15 mouse cellular contexts compared by ENCODE assay signal in the genomic region with DNA sequence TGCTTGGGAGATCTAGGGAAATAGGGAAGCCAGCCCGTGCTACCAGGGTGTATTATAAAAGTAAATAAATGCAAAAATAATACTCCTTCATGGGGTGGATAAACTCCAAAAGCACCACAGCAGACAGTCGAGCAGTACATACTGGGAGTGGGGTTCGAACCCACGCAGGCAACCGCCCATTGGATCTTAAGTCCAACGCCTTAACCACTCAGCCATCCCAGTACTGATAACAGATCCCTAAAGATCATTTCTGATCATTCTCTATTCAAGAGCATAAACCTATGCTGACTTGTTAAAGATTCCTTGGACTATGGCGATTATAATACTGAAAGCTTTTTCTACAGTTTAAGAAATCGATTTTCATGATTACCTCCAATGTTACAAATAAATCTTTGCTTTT. TPM values are rescaled to one million over a fixed set of nuclear protein-coding genes. Genes with fewer than 3 reads are reported as not detected.
DNase-seq lines count a peak whose midpoint lies in the region; ATAC-seq and TF ChIP-seq lines count a peak whose summit lies in the region.
"Had no signal": no experiment of that assay in that cellular context is flagged by ENCODE, and none has a peak within 500 bp of the region (broad histone marks: within the 10 kb centered on the region; RNA-seq: fewer than 3 reads in every experiment).

No protein-coding gene starts in this region.

- 17% methylated on average over 8 of the region's 8 CpGs for WGBS in midbrain, embryonic 10.5 days
- WGBS in midbrain, postnatal 0 days = 24% methylated on average over 8 of the region's 8 CpGs

- TF ChIP-seq CTCF in midbrain, postnatal 0 days (IDR thresholded peaks at IDR 0.05) = no peak

- no peak overlapping the region for H3K9ac ChIP-seq in midbrain, postnatal 0 days (replicated peaks; ENCODE audit: low read length, poor library complexity, severe bottlenecking)
- H3K9ac ChIP-seq: hindbrain, embryonic 12.5 days had no signal

- no peaks in the 10 kb centered on the region; the same call in 1 of the 2 replicates for H3K4me1 ChIP-seq in midbrain, embryonic 10.5 days
- H3K4me1 ChIP-seq in midbrain, postnatal 0 days (ENCODE audit: insufficient read depth, low read length) = no peaks in the 10 kb centered on the region
- H3K4me1 ChIP-seq: hindbrain, embryonic 12.5 days had no signal

- ATAC-seq in midbrain, postnatal 0 days (ENCODE audit: low FRiP score) = no peak

- H3K27me3 ChIP-seq in midbrain, embryonic 10.5 days (ENCODE audit: low read depth, poor library complexity, severe bottlenecking) = no peaks in the 10 kb centered on the region
- H3K27me3 ChIP-seq in midbrain, postnatal 0 days (ENCODE audit: insufficient read depth, low read length) = no peaks in the 10 kb centered on the region
- H3K27me3 ChIP-seq: hindbrain, embryonic 12.5 days had no signal

- H3K4me2 ChIP-seq in midbrain, postnatal 0 days (ENCODE audit: low read depth, low read length, poor library complexity, severe bottlenecking) = no peak overlapping the region
- H3K4me2 ChIP-seq: hindbrain, embryonic 12.5 days had no signal

- no peak overlapping the region for H3K27ac ChIP-seq in midbrain, embryonic 10.5 days (replicated peaks)
- H3K27ac ChIP-seq in midbrain, postnatal 0 days (ENCODE audit: low read depth, low read length) = no peak overlapping the region
- H3K27ac ChIP-seq: hindbrain, embryonic 12.5 days; kidney, postnatal 0 days had no signal

- no peaks in the 10 kb centered on the region for H3K36me3 ChIP-seq in midbrain, embryonic 10.5 days
- H3K36me3 ChIP-seq in midbrain, postnatal 0 days (ENCODE audit: insufficient read depth, low read length) = no peaks in the 10 kb centered on the region
- H3K36me3 ChIP-seq: hindbrain, embryonic 12.5 days had no signal

- peak; percentile 38 for DNase-seq in midbrain, embryonic 10.5 days (ENCODE audit: low spot score)
- DNase-seq in midbrain, postnatal 0 days (ENCODE audit: low spot score) = no peak
- DNase-seq in Muller cell, postnatal 12 days (ENCODE audit: inconsistent ontology term) = peak; percentile 33
- peak; percentile 16 for DNase-seq in embryo, embryonic 11.5 days (ENCODE audit: low read depth, low spot score)
- peak; percentile 58 for DNase-seq in mesoderm, embryonic 11.5 days (ENCODE audit: low read depth, low spot score)
- no peak for DNase-seq in retina, embryonic 14.5 days (ENCODE audit: low spot score)
- no peak for DNase-seq in cerebellum, adult 9-11 months
- no peak for DNase-seq in lung, postnatal 36 days
- DNase-seq: adrenal gland, adult 8-10 months; cerebellum, adult 9-10 months had no signal

- H3K9me3 ChIP-seq in midbrain, embryonic 10.5 days (replicated peaks) = no peaks in the 10 kb centered on the region
- H3K9me3 ChIP-seq in midbrain, postnatal 0 days (ENCODE audit: low read length) = no peaks in the 10 kb centered on the region
- H3K9me3 ChIP-seq: hindbrain, embryonic 12.5 days had no signal

- no peak overlapping the region; the same call in 1 of the 2 replicates for H3K4me3 ChIP-seq in midbrain, embryonic 10.5 days
- no peak overlapping the region for H3K4me3 ChIP-seq in midbrain, postnatal 0 days (ENCODE audit: low read depth, low read length)
- H3K4me3 ChIP-seq: erythroblast, embryonic 14.5 days; hindbrain, embryonic 12.5 days had no signal

RNA-seq across cellular contexts. Expression of a gene that starts 14.3 kb away (rescaled TPM):
- 15.6 and 19.0 TPM in 2 replicates for polyA plus RNA-seq in midbrain, embryonic 10.5 days (2016; fragmentation: Nextera tagmentation; extraction: Ambion mirVana)
- 112 and 283 TPM in 2 replicates for total RNA-seq in midbrain, postnatal 0 days (2014; rRNA removed)
- 3.0 and 4.0 TPM in 2 replicates for polyA plus RNA-seq in midbrain, postnatal 0 days (2015; fragmentation: Nextera tagmentation; extraction: Ambion mirVana)

RNA-seq across cellular contexts. Expression of a gene that starts 14.6 kb away (rescaled TPM):
- 5,863 and 6,710 TPM in 2 replicates for polyA plus RNA-seq in midbrain, embryonic 10.5 days (2016; fragmentation: Nextera tagmentation; extraction: Ambion mirVana)
- 409 and 620 TPM in 2 replicates for total RNA-seq in midbrain, postnatal 0 days (2014; rRNA removed)
- polyA plus RNA-seq in midbrain, postnatal 0 days (2015; fragmentation: Nextera tagmentation; extraction: Ambion mirVana) = 282 and 299 TPM in 2 replicates
- total RNA-seq: gastrocnemius, adult 18-20 months had no signal

RNA-seq across cellular contexts. Expression of a gene that starts 15.9 kb away (rescaled TPM):
- 7.7 and 10.8 TPM in 2 replicates for polyA plus RNA-seq in midbrain, embryonic 10.5 days (2016; fragmentation: Nextera tagmentation; extraction: Ambion mirVana)
- 1,387 and 1,972 TPM in 2 replicates for total RNA-seq in midbrain, postnatal 0 days (2014; rRNA removed)
- 1.7 and 2.3 TPM in 2 replicates for polyA plus RNA-seq in midbrain, postnatal 0 days (2015; fragmentation: Nextera tagmentation; extraction: Ambion mirVana)

RNA-seq across cellular contexts. Expression of a gene that starts 36.3 kb away (rescaled TPM):
- not detected in 2 replicates for polyA plus RNA-seq in midbrain, embryonic 10.5 days (2016; fragmentation: Nextera tagmentation; extraction: Ambion mirVana)
- 2.3 TPM in 1 of 2 replicates, not detected in the other for total RNA-seq in midbrain, postnatal 0 days (2014; rRNA removed)
- 1.8 TPM in 1 of 2 replicates, not detected in the other for polyA plus RNA-seq in midbrain, postnatal 0 days (2015; fragmentation: Nextera tagmentation; extraction: Ambion mirVana)
- polyA plus RNA-seq: hindbrain, embryonic 12.5 days; kidney, postnatal 0 days; limb, embryonic 14.5 days had no signal

RNA-seq across cellular contexts. Expression of a gene that starts 37.6 kb away (rescaled TPM):
- 1.6 TPM in 1 of 2 replicates, not detected in the other for polyA plus RNA-seq in midbrain, embryonic 10.5 days (2016; fragmentation: Nextera tagmentation; extraction: Ambion mirVana)
- not detected in 2 replicates for total RNA-seq in midbrain, postnatal 0 days (2014; rRNA removed)
- polyA plus RNA-seq in midbrain, postnatal 0 days (2015; fragmentation: Nextera tagmentation; extraction: Ambion mirVana) = not detected in 2 replicates
- polyA plus RNA-seq: kidney, postnatal 0 days; limb, embryonic 14.5 days had no signal

Comparison
In these comparisons a context has a peak if more than half of its experiments do, and no peak if none do; other contexts are left out.
1. DNase-seq: peak in midbrain, embryonic 10.5 days (single experiment), Muller cell, postnatal 12 days (single experiment), embryo, embryonic 11.5 days (single experiment) and mesoderm, embryonic 11.5 days (single experiment); none in midbrain, postnatal 0 days (single experiment), retina, embryonic 14.5 days (single experiment), cerebellum, adult 9-11 months (single experiment) and lung, postnatal 36 days (single experiment).
2. RNA of a gene that starts 14.6 kb away (polyA plus RNA-seq): 5,863 to 6,710 TPM in midbrain, embryonic 10.5 days; 282 to 299 TPM in midbrain, postnatal 0 days; every median in the first group is over 10 times any median in the second.